Mouse (Mus musculus): ENCODE data around the gene Rin2. TPM values are rescaled to one million over a fixed set of nuclear protein-coding genes. Genes with fewer than 3 reads are reported as not detected.
"Not testable (repeated sequence)": the region's sequence is repeated elsewhere in the genome, so short reads cannot be mapped to it uniquely, and the experiment has no call there.

The Rin2 gene
- polyA plus RNA-seq, 1 experiment from 2014 or later: 7.3 TPM

- Histone ChIP-seq H3K9ac (peak overlapping the region; percentile 97), H3K27me3 (no peaks in the 10 kb centered on the region), H3K27ac (no peak overlapping the region), H3K4me3 (peak overlapping the region; percentile 98), H3K4me2 (peak overlapping the region; percentile 75), H3K9me3 (replicated peaks) (no peaks in the 10 kb centered on the region), H3K4me1 (peaks cover 21% of the 10 kb centered on the region), H3K36me3 (ENCODE audit: poor library complexity, severe bottlenecking) (peaks cover 14% of the 10 kb centered on the region)
- WGBS: 32% methylated on average over 12 of the region's 12 CpGs
- ATAC-seq: no peak
These were observed 229.1 kb downstream of the Rin2 start for GRCm38 (mm10) chr2:145903983-145904616.

- H3K36me3 ChIP-seq (ENCODE audit: poor library complexity, severe bottlenecking): peaks cover 23% of the 10 kb centered on the region
- H3K4me1 ChIP-seq: peaks cover 21% of the 10 kb centered on the region
- no peak for ATAC-seq
- H3K4me2 ChIP-seq: peak overlapping the region; percentile 15; the same call in 1 of the 2 replicates
- H3K27ac ChIP-seq: no peak overlapping the region
- no peaks in the 10 kb centered on the region for H3K9me3 ChIP-seq (replicated peaks)
- 85% methylated on average over 6 of the region's 6 CpGs for WGBS
- no peak overlapping the region for H3K9ac ChIP-seq
- H3K4me3 ChIP-seq: no peak overlapping the region
- H3K27me3 ChIP-seq: no peaks in the 10 kb centered on the region
These were observed 230.1 kb downstream of the Rin2 start for GRCm38 (mm10) chr2:145905156-145905555.

- not testable (repeated sequence) for H3K4me2 ChIP-seq; H3K9me3 ChIP-seq (replicated peaks); H3K4me3 ChIP-seq; H3K9ac ChIP-seq; ATAC-seq; H3K27me3 ChIP-seq; H3K27ac ChIP-seq
- Histone ChIP-seq H3K36me3 (ENCODE audit: poor library complexity, severe bottlenecking) (peaks cover 30% of the 10 kb centered on the region), H3K4me1 (peaks cover 21% of the 10 kb centered on the region)
- 52% methylated on average over 4 of the region's 4 CpGs for WGBS
These were observed 230.9 kb downstream of the Rin2 start for GRCm38 (mm10) chr2:145905884-145906283.

GRCm38 (mm10) chr2:145920941-145921650, 246.1 kb downstream of the Rin2 start:
- H3K4me2 ChIP-seq: no peak overlapping the region
- no peaks in the 10 kb centered on the region for H3K4me1 ChIP-seq
- 91% methylated on average over 8 of the region's 8 CpGs for WGBS
- no peaks in the 10 kb centered on the region for H3K9me3 ChIP-seq (replicated peaks)
- no peak for ATAC-seq
- no peak overlapping the region for H3K4me3 ChIP-seq
- H3K36me3 ChIP-seq (ENCODE audit: poor library complexity, severe bottlenecking): peaks cover 86% of the 10 kb centered on the region
- H3K9ac ChIP-seq: no peak overlapping the region
- H3K27ac ChIP-seq: no peak overlapping the region
- no peaks in the 10 kb centered on the region for H3K27me3 ChIP-seq

GRCm38 (mm10) chr2:145934339-145935231, 259.6 kb downstream of the Rin2 start, which contains the start of the genes Cfap61 and Crnkl1:
TSS of gene Cfap61 (plus strand) at chr2:145934784.
TSS of gene Crnkl1 (minus strand) at chr2:145935014.
- H3K27me3 ChIP-seq: 0 out of 2 replicates have a peak, but pooled peaks cover 2% of the 10 kb centered on the region
- H3K4me3 ChIP-seq: peak within 1 kb of the TSS; percentile 69
- ATAC-seq: peak; percentile 98
- H3K9ac ChIP-seq: peak within 1 kb of the TSS; percentile 71
- H3K4me2 ChIP-seq: peak within 1 kb of the TSS; percentile 93
- under 1% methylated on average over 61 of the region's 61 CpGs for WGBS
- peaks cover 31% of the 10 kb centered on the region for H3K36me3 ChIP-seq (ENCODE audit: poor library complexity, severe bottlenecking)
- no peaks in the 10 kb centered on the region for H3K9me3 ChIP-seq (replicated peaks)
- peaks cover 11% of the 10 kb centered on the region for H3K4me1 ChIP-seq
- H3K27ac ChIP-seq: no peak within 1 kb of the TSS

- Histone ChIP-seq H3K36me3 (ENCODE audit: poor library complexity, severe bottlenecking) (peaks cover 9% of the 10 kb centered on the region), H3K4me1 (peaks cover 11% of the 10 kb centered on the region), H3K4me3 (no peak overlapping the region), H3K27ac (no peak overlapping the region), H3K27me3 (0 out of 2 replicates have a peak, but pooled peaks cover 8% of the 10 kb centered on the region), H3K9me3 (replicated peaks) (no peaks in the 10 kb centered on the region), H3K9ac (no peak overlapping the region), H3K4me2 (no peak overlapping the region)
- WGBS: 90% methylated on average over 8 of the region's 8 CpGs
- ATAC-seq: no peak
These were observed 262.0 kb downstream of the Rin2 start for GRCm38 (mm10) chr2:145936975-145937374.

Small RNA genes within 50 kb of the gene (microRNA-seq; reads per million reads assigned to microRNA genes)
- not detected for gene Gm25026

Other genes starting within 250 kb of the Rin2 start
- gene Naa20, start 226.9 kb downstream of the Rin2 start, polyA plus RNA-seq (2015; fragmentation: Nextera tagmentation; extraction: Ambion mirVana): 134 TPM in 2 replicates

Measured in forebrain, embryonic 13.5 days (tissue).